Mouse (Mus musculus) regulatory T cell (primary cell): ENCODE measurements around the gene Crybb2.

Source experiments
- in situ Hi-C: fragments of 300-600 bp; cut with MboI, MseI; formaldehyde crosslinking; loops from one replicate; pipeline ENCODE4 v1.15.1; 2025; ENCODE audit warnings: high pct_unique_total_duplicates

Gene Crybb2

DNA sequence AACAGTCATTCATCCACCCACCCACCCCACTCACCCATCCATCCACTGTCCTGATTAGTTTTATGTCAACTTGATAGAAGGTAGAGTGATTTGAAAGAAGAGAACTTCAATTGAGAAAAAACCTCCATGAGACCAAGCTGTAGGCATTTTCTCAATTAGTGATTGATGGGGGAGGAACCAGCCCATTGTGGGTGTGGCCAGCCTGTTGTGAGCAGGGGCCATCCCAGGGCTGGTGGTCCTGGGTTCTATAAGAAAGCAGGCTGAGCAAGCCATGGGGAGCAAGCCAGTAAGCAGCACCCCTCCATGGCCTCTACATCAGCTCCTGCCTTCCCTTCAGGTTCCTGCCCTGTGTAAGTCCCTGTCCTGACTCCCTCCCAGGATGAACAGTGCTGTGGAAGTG lies at the start of gene Crybb2:
Gene Crybb2 (minus strand): TSS at position 101 of the 400 bp plus-strand sequence.
- in situ Hi-C loops = no loop called here

DNA sequence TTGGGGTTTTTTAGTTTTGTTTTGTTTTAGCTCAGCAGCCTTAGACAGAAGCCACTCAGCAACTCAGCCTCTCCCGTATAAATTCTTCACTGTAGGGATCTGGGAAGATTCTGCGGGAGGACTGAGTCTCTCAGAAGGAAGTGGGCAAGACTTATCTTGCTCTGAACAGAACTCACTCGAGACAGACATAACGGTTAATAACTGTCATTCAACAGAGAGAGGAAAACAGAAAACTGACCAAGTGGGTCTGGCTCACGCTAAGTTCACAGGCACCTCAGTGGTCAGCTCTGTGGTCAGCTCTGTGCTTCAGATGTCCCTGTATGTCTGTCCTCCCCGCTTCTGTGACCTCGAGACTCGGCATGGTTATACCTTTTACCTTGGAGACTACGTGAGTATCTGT lies 49.4 kb upstream of the Crybb2 start:
- in situ Hi-C loops = loop anchor here (25.0 kb wide), 1 partner anchor 1932 kb away; no protein-coding TSS in a partner anchor

DNA sequence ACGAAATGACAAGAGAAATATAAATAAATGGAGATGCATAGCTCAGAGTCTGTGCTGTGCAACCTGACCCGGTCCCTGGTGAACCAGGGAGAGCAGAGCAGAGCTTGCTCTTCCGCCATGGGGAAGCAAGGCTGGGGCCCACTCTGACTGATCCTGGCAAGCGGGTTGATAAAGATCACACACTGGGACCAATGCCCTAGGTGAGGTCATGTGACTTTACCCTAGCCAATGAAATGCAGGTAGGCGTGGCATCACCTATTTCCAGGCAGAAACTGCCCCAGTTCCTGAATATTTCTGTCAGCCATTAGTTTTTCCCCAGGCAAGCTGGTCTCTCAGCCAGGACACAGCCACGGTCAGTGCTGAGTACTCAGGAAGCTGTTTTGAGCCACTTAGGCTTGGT lies 48.8 kb upstream of the Crybb2 start:
- in situ Hi-C loops = loop anchor here (25.0 kb wide), 1 partner anchor 1931 kb away; no protein-coding TSS in a partner anchor

DNA sequence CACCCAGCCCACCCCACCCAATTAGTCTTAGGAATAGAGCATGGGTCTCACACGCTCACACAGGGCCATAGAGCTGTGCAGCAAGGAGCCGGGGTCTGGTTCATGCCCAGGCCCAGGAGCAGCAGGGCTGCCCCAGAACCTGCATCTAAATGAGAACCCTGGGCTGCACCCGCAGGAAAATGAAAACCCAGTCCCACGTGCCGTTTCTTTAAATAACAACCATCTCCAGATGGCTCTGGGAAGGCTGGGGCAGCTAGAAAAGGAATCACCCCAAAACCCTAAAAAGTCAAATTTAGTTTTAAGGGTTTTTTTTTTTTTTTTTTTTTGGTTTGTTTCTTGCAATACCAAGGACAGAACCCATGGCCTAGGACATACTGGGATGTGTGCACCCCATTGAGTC lies 47.4 kb upstream of the Crybb2 start:
- in situ Hi-C loops = loop anchor here (25.0 kb wide), 1 partner anchor 1930 kb away; no protein-coding TSS in a partner anchor

DNA sequence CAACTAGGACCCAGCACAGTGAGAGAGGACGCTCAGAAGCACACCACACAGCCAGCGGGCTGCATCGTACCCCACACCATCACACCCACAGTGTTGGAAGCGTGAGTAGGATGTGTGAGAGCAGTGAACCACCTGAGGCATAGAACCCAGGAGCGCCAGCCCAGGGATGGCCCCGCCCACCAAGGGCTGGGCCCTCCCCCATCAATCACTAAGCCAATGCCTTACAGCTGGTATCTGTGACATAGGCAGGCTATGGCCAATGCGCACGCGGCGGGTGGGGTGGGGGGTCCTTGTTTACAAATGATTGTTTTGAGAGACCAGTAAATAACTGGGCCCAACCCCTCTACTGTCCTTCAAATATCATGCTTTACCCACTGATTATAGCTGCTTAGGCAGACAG lies 46.0 kb upstream of the Crybb2 start:
- in situ Hi-C loops = loop anchor here (25.0 kb wide), 1 partner anchor 1929 kb away; no protein-coding TSS in a partner anchor

DNA sequence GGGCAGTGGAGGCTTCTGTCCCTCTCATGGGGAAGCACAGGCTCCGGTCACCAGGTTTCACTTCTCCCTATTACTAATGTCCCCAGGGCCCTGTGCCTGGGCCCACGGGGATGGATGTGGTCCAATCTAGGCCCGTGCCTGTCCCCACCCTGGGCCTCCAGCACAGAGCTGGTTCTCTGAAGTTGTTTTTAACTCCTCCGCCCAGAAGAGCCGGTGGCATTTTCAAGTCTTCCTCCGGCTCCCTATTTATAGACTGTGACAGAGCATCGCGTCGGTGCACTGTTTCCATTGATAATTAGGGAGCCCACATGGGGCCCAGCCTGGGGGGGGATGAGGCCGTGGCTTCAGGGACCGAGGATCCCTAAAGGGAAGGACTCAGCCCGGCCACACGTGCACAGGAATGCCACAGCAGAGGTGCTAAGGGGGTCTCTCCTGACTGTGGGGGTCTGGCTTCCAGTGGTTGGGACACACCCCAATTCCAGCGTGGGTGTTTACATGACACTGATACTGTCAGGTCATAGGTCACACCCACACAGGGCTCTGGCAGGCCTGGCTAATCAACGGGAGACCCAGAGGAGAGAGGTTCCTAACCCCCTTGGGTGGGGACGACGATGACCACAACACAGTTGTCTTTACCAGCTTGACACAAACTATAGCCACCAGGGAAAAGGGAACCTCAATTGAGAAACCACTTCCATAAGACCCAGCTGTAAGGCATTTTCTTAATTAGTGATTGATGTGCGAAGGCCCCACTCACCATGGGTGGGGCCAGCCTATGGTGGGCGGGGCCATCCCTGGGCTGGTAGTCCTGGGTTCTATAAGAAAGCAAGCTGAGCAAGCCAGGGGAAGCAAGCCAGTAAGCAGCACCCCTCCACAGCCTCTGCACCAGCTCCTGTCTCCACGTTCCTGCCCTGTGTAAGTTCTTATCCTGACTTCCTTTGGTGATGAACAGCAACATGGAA lies 44.6 kb upstream of the Crybb2 start:
- in situ Hi-C loops = loop anchor here (25.0 kb wide), 1 partner anchor 1927 kb away; no protein-coding TSS in a partner anchor

DNA sequence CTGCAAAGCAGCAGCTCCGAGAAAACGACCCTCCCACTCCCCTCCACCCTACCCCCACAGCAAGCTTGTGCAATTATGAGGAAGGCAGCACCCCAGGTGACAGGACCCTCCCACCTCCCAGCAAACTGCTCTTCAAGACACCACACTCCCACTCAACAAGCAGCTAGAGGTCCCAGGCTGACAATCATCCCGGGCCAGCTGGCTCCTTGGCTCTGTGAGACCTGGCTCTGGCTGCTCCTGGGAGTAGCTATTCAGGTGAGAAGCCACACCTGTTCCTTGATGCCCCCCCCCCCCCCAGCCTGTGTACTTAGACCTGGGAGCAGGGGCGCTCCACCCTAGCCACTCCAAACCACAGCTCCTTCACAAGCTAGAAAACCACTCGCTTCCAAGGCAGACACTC lies 43.2 kb upstream of the Crybb2 start:
- in situ Hi-C loops = loop anchor here (25.0 kb wide), 1 partner anchor 1926 kb away; no protein-coding TSS in a partner anchor

DNA sequence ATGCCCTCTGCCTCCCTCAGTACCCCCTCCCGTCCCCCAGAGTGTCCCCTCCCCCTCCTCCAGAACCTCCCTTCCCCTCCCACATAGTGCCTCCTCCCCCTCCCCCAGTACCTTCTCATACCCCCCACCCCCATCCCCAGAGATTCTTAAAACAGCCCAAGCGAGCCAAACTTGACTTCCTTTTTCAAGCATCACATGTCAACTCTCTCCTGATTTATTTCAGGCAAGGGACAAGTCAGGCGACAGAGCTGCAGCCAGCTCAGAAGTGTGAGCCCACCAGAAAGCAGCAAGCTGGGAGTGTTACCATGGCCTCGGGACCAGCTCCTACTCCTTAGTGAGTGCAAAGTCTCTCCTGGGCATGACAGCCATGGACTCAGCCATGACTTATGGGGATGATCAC lies 41.4 kb upstream of the Crybb2 start:
- in situ Hi-C loops = loop anchor here (25.0 kb wide), 1 partner anchor 1924 kb away; no protein-coding TSS in a partner anchor

DNA sequence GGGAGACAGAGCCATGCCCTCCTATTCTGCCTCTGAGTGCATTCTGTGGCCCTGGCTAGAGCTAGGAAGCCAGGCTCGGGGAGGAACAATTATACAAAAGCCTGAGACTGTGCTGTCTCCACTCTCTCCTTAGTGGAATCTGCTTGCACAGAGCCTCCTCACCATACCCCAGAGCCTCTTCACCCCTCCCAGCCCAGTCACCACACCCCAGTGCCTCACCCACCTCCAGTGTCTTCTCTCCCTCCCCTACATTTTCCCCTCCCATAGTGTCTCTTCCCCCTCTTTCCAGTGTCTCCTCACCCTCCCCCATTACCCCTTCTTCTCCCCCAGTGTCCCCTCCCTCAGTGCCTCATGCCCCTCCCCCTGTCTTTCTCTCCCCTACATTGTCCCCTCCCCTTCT lies 41.0 kb upstream of the Crybb2 start:
- in situ Hi-C loops = loop anchor here (25.0 kb wide), 1 partner anchor 1924 kb away; no protein-coding TSS in a partner anchor

DNA sequence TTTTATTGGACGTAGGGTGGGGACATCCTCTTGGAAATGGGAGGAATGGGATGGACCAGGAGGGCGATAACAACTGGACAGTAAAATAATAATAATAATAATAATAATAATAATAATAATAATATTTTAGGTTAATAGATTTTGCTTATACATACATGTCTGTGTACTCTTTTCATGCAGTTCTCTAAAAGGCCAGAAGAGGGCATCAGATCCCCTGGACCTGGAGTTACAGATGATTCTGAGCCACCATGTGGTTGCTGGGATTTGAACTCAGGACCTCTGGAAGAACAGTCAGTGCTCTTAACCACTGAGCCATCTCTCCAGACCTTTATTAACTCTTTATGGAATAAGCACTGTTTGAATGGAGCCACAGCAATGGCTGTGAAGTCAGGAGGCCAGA lies 39.7 kb upstream of the Crybb2 start:
- in situ Hi-C loops = loop anchor here (25.0 kb wide), 1 partner anchor 1922 kb away; no protein-coding TSS in a partner anchor

DNA sequence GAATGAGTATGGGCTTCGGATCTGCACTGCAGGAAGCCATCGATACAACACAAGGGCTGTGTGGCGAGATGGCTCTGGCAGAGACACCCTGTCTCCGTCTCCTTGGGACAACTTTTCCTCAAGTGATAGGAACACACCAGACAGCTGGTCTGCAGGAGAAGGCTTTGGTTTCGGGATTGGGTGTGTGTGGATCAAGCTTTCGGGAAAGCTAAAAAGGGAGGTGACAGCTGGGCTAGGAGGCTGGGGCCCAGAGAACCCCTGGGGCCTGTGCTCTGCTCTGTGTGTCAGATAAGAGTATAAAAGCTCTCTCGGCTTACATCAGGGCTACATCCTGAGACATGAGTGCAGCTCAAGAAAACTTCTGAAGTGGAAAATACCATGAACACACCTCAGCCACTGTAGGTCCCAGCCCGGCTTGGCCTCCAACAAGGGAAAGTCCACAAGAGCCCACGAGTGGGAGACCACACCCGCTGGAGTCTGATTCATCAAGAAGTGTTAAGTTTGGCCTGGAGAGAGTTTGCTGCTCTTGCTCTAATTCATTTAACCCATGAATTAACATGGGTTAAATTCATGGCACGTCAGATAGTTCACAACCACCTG lies 38.3 kb upstream of the Crybb2 start:
- in situ Hi-C loops = loop anchor here (25.0 kb wide), 1 partner anchor 1921 kb away; no protein-coding TSS in a partner anchor

DNA sequence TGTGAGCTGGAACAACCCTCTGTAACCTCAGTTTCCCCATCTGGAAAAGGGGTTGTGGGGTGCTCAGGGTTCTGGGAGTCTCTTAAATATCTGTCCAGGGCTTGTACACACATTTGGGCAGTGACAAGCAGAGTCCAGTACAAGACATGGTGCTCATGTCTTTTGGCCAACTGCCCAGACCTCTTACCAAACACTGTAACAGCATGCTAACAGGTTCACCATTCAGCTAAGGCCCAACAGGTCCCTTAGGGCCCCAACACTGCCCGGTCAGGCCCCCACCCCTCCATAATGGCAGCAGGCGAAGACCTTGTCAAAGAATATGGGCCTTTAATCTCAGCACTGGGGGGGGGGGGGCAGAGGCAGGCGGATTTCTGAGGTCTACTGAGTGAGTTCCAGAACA lies 37.8 kb upstream of the Crybb2 start:
- in situ Hi-C loops = loop anchor here (25.0 kb wide), 1 partner anchor 1920 kb away; no protein-coding TSS in a partner anchor

DNA sequence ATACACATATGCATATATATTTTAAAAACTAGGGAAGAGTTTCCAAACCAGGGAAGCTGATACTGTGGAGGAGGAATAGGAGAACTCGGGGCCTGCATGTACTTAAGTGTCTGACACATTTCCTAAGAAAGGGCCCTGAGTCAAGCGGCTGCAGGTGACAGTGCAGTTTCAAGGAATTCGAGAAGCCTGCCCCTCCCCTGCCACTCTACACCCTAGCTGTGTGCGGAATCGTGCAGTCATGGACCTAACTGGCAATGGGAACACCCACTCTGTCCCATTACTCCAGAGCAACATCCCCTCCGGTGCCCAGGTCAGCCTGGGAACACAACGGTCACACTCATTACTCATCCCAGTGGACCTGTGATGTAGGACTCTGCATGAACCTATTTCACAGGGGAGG lies 36.7 kb upstream of the Crybb2 start:
- in situ Hi-C loops = loop anchor here (25.0 kb wide), 1 partner anchor 1919 kb away; no protein-coding TSS in a partner anchor

DNA sequence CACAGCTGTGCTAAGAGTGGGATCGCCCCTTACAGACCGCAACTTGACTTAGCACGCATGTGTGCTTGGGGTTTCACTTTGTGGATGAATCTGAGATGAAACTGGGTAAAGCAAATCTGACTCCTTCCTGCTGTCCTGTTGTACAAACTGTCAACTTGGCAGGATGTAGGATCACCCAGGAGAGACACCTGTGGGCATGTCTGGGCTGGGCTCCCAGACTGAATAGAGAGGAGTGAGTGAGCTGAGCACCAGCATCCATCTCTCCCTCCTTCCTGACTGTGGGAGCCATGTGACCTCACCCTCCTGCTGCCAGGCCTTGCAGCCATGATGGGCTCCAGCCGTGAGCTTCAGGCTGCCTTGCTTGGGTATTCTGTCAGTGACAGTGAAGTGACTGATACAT lies 35.6 kb upstream of the Crybb2 start:
- in situ Hi-C loops = loop anchor here (25.0 kb wide), 1 partner anchor 1918 kb away; no protein-coding TSS in a partner anchor

DNA sequence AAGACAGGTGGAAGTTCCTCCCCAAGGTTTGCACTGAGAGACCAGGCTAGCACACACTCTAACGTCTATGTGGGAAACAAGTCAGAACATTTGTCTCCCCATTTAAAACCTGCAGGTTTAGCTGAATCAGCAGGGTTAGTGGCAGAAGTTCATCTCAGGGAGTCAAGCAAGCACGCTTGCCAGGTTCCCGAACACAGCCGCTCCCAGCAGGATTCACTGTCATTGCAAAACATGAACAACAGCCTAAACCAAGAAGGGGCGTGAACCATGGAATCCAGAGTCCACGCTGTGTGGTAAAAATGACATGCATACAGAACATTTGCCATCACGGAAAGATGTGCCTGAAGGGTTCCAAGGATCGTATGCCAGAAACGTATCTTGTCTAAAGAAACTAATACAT lies 35.1 kb upstream of the Crybb2 start:
- in situ Hi-C loops = loop anchor here (25.0 kb wide), 1 partner anchor 1918 kb away; no protein-coding TSS in a partner anchor

DNA sequence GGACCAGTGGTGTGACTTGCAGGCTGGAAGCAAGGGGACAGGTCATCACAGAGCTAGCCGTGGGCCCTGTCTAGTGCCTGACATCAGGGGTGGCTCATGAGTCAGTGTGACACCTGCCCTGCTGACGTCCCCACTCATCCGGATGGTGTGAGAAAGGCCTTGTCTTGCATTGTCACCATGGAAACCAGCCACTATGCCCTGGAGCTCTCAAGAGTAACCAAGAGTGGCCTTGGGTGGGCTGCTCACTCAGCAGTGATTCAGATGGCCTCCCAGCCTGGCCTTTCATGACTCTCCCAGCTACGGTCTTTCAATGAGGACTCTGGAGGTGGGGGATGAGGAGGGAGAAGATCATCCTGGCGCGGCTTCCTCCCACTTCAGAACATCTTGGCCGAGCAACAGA lies 32.5 kb upstream of the Crybb2 start:
- in situ Hi-C loops = loop anchor here (25.0 kb wide), 1 partner anchor 1915 kb away; no protein-coding TSS in a partner anchor

DNA sequence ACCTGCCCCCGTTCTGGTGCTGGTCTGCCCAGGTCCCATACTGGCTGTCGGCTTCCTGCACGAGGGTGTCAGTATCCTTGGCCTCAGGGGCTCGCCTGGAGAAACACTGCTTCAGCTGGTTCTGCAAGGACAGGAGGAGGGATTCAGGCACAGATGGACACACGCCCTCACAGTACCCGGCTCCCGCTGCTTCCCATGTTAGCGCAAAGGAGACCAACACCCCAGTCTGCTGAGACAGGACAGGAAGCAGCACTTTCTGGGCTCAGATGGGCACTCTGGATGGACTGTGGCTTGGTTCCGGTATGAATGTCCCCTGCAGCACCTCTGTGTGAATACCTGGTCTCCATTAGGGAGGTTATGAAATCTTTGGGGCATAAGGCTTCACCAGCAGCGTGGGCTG lies 31.5 kb upstream of the Crybb2 start:
- in situ Hi-C loops = loop anchor here (25.0 kb wide), 1 partner anchor 1914 kb away; no protein-coding TSS in a partner anchor

DNA sequence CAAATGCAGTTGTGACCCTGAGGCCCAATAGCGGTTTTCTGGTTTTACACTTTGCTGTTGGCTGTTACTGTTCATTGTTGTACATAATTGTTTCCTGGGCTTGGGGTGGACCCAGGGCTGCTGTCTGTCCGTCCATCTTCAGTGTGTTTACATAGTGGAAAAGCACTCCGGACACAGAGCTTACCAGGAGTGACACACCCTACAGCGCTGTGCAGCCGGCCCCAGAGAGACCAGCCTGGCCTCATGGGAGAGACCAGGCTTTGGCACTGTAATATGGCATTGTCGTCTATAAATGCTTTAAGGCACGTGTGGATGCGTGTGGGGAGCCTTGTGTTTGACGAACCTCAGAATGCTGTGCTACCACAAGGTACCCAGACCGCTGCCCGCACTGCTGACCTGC lies 30.5 kb upstream of the Crybb2 start:
- in situ Hi-C loops = loop anchor here (25.0 kb wide), 1 partner anchor 1913 kb away; no protein-coding TSS in a partner anchor

DNA sequence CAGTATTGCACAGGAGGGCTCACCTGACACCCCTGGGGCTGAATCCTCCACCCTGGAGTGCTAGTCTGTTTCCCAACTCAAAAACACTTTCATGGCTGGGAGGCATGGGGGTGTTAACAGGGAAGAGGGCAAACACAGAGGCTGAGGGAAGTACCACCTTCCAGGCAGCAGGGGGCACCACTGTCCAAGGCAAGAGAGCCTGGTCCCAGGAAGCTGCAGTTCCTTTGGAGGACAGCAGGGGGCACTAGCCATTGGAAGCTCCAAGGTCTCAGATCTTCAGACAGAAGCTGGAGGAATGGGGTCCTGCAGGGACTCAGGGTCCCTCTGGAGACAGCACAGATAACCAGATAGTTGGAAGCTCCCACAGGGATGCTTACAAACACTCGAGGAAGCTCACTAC lies 29.6 kb upstream of the Crybb2 start:
- in situ Hi-C loops = loop anchor here (5.0 kb wide), 1 partner anchor 48 kb away; no protein-coding TSS in a partner anchor

DNA sequence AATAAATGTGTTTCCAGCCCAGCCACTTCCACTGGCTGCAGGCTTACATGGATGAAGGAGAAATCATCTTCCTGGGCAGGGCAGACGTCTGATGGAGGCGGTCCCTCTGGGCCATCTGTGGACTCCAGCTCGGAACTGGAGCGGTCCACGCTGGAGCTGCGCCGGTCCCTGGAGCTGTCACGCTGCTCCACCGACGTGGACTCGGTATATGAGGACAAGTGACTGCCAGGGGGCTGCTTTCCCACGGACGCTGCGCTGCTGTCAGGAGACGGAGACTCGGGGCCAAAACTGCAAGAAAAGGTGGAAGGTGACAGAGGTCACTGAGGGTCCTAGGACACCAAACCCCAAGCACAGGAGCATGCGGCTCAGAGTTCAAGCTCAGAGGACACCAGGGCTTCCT lies 27.6 kb upstream of the Crybb2 start:
- in situ Hi-C loops = loop anchor here (5.0 kb wide), 1 partner anchor 50 kb away; no protein-coding TSS in a partner anchor

DNA sequence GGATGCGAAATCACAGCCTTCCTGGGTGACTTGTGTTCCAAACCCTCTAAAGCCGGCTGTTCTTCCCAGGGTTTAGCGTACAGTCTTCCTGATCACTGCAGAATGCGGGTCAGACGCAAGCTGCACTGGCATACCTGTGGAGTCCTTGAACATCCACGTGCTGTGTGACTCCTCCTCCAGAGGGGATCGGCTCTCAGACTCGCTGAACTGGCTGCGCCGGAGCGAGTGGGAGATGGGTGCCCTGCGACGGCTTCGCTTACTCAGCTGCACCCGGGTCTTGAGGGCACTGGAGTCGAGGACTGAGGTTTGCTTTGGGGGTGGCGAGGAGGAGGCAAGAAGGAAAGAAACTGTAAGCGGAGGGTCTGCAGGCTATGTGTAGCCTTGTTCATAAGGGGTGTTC lies 25.5 kb upstream of the Crybb2 start:
- in situ Hi-C loops = loop anchor here (5.0 kb wide), 1 partner anchor 52 kb away; no protein-coding TSS in a partner anchor

DNA sequence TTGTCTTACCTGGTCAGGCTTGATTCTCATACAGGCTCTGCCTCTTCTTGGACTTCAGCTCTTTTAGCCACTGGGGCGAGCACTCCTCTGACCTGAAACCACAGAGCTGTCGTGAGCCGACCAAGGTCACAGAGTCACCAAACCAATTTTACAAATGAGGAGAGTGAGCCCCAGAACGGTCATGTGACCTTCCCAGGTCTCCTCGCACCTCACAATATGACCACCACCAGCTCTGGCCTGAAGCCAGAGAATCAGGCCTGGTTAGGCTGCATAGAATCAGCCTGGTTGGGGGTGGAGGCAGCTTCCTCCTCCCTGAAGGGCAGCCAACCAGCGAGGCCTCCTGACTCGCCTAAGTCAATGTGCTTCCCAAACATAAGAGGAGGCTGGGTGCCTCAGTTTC lies 22.5 kb upstream of the Crybb2 start:
- in situ Hi-C loops = no loop called here
